Mouse (Mus musculus) ES-Bruce4 (cell line): ENCODE measurements around the gene Rasgrf2.

Experiments
- CTCF ChIP-seq: IDR thresholded peaks from one replicate; pipeline ENCODE4 v1.8.1; 2011; ENCODE audit warnings: low read depth, low read length
- EP300 ChIP-seq: IDR thresholded peaks from 2 replicates; pipeline ENCODE4 v1.6.1; 2011; ENCODE audit warnings: low read depth, low read length; ENCODE audit not compliant: insufficient read depth
- POLR2A ChIP-seq: IDR thresholded peaks from one replicate; pipeline ENCODE4 v1.8.1; 2011; ENCODE audit warnings: low read length; ENCODE audit not compliant: insufficient read depth

DNA sequence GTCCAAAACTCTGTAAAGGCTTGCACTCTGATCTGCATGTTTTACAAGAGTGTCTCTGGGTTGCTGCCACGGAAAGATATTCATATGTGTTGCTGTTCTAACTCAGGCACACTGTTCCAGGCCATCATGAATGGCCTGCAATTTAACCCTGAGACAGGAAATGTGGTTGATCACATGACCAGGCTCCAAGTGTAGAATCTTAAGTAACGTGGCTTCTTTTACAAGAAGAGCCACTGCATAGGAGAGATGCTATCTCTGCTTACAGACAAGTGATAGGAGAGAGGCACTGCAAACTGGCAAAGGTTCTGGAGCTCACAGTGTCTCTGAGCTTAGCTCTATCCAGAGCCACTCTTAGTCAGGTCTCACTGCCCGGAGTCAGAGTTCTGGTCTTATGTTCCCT is 210.4 kb downstream of the Rasgrf2 start:
- TF ChIP-seq POLR2A (no peak), EP300 (no peak), CTCF (no peak)
